Mouse (Mus musculus) liver, embryonic 14.5 days (tissue): Measurements from ENCODE around the gene Gm28043. TPM values are rescaled to one million over a fixed set of nuclear protein-coding genes. Genes with fewer than 3 reads are reported as not detected.

ENCODE experiments used
- ATAC-seq: fragments of 200-750 bp; cut with Nextera tagmentation; 2 replicates; pipeline ENCODE4 v1.8.0; 2017; ENCODE audit warnings: moderate number of reproducible peaks, mild to moderate bottlenecking, moderate library complexity; ENCODE audit not compliant: insufficient read depth
- DNase-seq, 3 experiments: peaks; one replicate each; pipeline ENCODE4 v3.0.0-alpha.2; 2012 to 2013; ENCODE audit warnings: low read depth in 3 of 3, low spot score in 3 of 3
- H3K27ac ChIP-seq: fragments of 300-500 bp; sonication (generic); 2 replicates; pipeline ENCODE4 v1.5.1; 2014; ENCODE audit warnings: moderate library complexity, mild to moderate bottlenecking, control low read depth, inconsistent platforms
- H3K27me3 ChIP-seq: fragments of 300-500 bp; sonication (generic); 2 replicates; pipeline ENCODE4 v1.6.1; 2014; ENCODE audit warnings: mild to moderate bottlenecking, low read length, moderate library complexity; ENCODE audit not compliant: control insufficient read depth, insufficient read depth
- H3K36me3 ChIP-seq: fragments of 300-500 bp; sonication (generic); replicated peaks from 2 replicates; pipeline ENCODE4 v1.6.1; 2014; ENCODE audit warnings: low read depth; ENCODE audit not compliant: control insufficient read depth, insufficient read depth
- H3K4me1 ChIP-seq, 2 experiments: fragments of 200-500 bp in 1 of 2; fragments of 300-500 bp in 1 of 2; sonication (generic) in 1 of 2; replicated peaks; 2 replicates each; pipeline ENCODE4 v1.6.1; 2012 to 2014; ENCODE audit warnings: antibody characterized with exemption in 1 of 2, inconsistent platforms in 1 of 2, low read length in 1 of 2; ENCODE audit not compliant: control insufficient read depth in 2 of 2, insufficient read depth in 2 of 2
- H3K4me2 ChIP-seq: fragments of 300-500 bp; sonication (generic); 2 replicates; pipeline ENCODE4 v1.6.1; 2014; ENCODE audit warnings: low read depth, mild to moderate bottlenecking, control low read depth, moderate library complexity
- H3K4me3 ChIP-seq, 2 experiments: fragments of 200-500 bp in 1 of 2; fragments of 300-500 bp in 1 of 2; sonication (generic) in 1 of 2; 2 replicates each; pipeline ENCODE4 v1.5.1; 2012 to 2014; ENCODE audit warnings: low read depth in 2 of 2, low read length in 2 of 2, mild to moderate bottlenecking in 2 of 2, control low read depth in 1 of 2, inconsistent platforms in 1 of 2, moderate library complexity in 1 of 2; ENCODE audit not compliant: insufficient read depth in 1 of 2
- H3K9ac ChIP-seq: fragments of 300-500 bp; sonication (generic); replicated peaks from 2 replicates; pipeline ENCODE4 v1.6.1; 2014; ENCODE audit warnings: mild to moderate bottlenecking, control low read depth, moderate library complexity
- H3K9me3 ChIP-seq: fragments of 300-500 bp; sonication (generic); 2 replicates; pipeline ENCODE4 v1.6.1; 2016; ENCODE audit warnings: low read length, mixed read lengths; ENCODE audit not compliant: control insufficient read depth
- CTCF ChIP-seq: IDR thresholded peaks from 2 replicates; pipeline ENCODE4 v1.5.1; 2016; ENCODE audit warnings: antibody characterized with exemption, low read depth, control low read depth
- EP300 ChIP-seq: IDR thresholded peaks from 2 replicates; pipeline ENCODE4 v1.6.1; 2016; ENCODE audit warnings: antibody characterized with exemption, low read depth
- WGBS: fragments of 180-500 bp; shearing (Covaris S2); extraction: QIAGEN DNeasy Blood & Tissue Kit; methylation state at CpG from one replicate; pipeline ENCODE4 v1.1.7; 2014; ENCODE audit not compliant: insufficient replicate concordance; 5-methylcytosine and 5-hydroxymethylcytosine counted together
- polyA plus RNA-seq, 2 experiments: library from polyadenylated mRNA; depleted of rRNA in 1 of 2; stranded (reverse) in 1 of 2; unstranded in 1 of 2; fragments of >200 nt; fragmentation: Nextera tagmentation in 1 of 2; extraction: Ambion mirVana in 1 of 2; gene quantifications; 2 replicates each; pipeline versions ENCODE4 v1.2.1 to v1.2.3; 2012 to 2014

Gm28043 gene
- polyA plus RNA-seq, 2 experiments: 0.38 to 1.4 TPM

- Histone ChIP-seq H3K9me3 (no peaks in the 10 kb centered on the region), H3K27ac (no peak overlapping the region), H3K9ac (no peak overlapping the region), H3K4me1 (peaks cover 0 to 4% of the 10 kb centered on the region in 2 experiments; a peak in 3 of 4 replicates), H3K4me3 (no peak overlapping the region), H3K4me2 (no peak overlapping the region), H3K36me3 (peaks cover 33% of the 10 kb centered on the region), H3K27me3 (no peaks in the 10 kb centered on the region)
- TF ChIP-seq EP300 (no peak), CTCF (peak; percentile 90)
- DNase-seq: no peak
- WGBS: 42% methylated on average over 3 of the region's 3 CpGs
- no peak for ATAC-seq
These were observed 90.1 kb downstream of the Gm28043 start for GRCm38 (mm10) chr17:29704781-29705180.

DNA sequence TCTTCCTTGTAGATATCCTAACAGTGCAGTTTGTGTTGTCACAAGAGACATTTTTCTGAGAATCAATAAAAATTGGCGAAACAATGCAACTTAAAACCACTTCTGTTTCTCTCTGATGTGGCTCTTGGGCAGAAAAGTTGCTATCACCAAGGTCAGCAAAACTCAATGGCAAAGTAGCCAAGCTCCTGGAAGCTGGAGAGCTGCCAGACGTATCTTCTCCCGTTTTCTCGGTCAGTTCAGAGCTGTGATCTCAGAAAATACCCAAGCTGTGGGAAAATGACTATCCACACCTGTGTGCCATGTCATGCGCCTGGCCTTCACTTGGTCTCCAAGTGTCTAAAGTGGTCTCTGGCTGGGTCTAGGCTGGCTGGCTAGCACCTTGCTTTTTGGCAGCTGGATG, 91.2 kb downstream of the Gm28043 start:
- peaks cover 25% of the 10 kb centered on the region for H3K36me3 ChIP-seq
- H3K4me1 ChIP-seq: peaks cover 0 to 4% of the 10 kb centered on the region in 2 experiments; a peak in 3 of 4 replicates
- DNase-seq (no peak), ATAC-seq (no peak)
- no peak overlapping the region for H3K9ac ChIP-seq
- H3K4me2 ChIP-seq: no peak overlapping the region
- no peak overlapping the region for H3K27ac ChIP-seq
- H3K4me3 ChIP-seq: no peak overlapping the region
- H3K27me3 ChIP-seq: no peaks in the 10 kb centered on the region
- 78% methylated on average over 5 of the region's 5 CpGs for WGBS
- H3K9me3 ChIP-seq: no peaks in the 10 kb centered on the region
- no peak for TF ChIP-seq CTCF
- TF ChIP-seq EP300: no peak

DNA sequence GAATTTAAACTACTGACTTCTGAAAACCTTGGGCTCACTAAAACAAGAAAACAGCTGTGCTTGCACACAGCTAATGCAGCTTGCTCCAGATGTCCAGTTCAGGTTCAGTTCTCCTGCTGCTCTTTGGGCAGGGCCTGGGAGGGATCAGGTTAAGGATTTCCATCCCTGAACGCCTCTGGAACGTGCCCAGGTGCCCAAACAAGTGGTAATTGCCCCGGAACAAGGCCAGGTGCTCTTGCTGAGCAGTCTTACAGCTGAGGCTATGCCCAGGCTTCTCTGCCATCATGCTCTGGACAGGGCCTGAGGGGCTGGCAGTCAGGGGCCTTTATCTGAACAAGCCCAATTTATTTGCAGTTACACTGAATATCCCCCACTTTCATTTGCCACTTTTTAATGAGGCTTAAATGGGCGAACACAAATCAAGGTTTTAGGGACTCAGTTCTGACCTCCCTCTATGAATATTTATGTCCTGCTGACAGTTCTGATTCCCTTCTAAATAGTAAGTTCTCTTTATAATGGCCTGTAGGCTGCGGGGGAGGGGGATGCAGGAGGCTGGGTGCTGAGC, 92.4 kb downstream of the Gm28043 start:
- Histone ChIP-seq H3K4me1 (peaks cover 0 to 4% of the 10 kb centered on the region in 2 experiments; a peak in 3 of 4 replicates), H3K36me3 (peaks cover 18% of the 10 kb centered on the region), H3K27me3 (no peaks in the 10 kb centered on the region), H3K4me2 (no peak overlapping the region), H3K27ac (no peak overlapping the region), H3K9me3 (no peaks in the 10 kb centered on the region), H3K4me3 (no peak overlapping the region), H3K9ac (no peak overlapping the region)
- WGBS: 80% methylated on average over 5 of the region's 5 CpGs
- ATAC-seq (no peak), DNase-seq (no peak)
- no peak for TF ChIP-seq CTCF
- TF ChIP-seq EP300: no peak

DNA sequence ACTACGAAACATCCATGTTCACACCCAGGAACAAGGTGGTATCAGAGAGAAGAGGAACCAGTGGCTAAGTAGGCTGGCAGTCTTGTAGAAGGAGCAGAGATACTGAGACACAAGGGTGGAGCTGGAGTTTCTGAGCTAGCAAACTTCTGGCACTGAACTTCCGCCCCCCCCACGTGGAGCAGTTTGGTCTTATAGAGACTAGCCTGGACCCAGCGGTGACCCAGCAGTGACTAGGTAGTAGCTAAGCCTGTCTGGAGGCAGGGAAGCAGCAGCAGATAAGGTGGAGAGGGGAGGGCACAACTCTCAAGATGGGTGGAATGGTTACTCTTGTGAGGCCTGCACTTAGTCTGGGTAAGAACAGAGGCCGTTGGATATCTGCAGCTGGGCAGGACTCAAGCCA, 94.1 kb downstream of the Gm28043 start:
- Histone ChIP-seq H3K9me3 (no peaks in the 10 kb centered on the region), H3K4me1 (peaks cover 0 to 4% of the 10 kb centered on the region in 2 experiments; a peak in 3 of 4 replicates), H3K9ac (no peak overlapping the region), H3K4me2 (no peak overlapping the region), H3K27me3 (no peaks in the 10 kb centered on the region), H3K27ac (no peak overlapping the region), H3K36me3 (peaks cover 2% of the 10 kb centered on the region), H3K4me3 (no peak overlapping the region)
- TF ChIP-seq EP300 (no peak), CTCF (no peak)
- WGBS: 41% methylated on average over 5 of the region's 5 CpGs
- ATAC-seq: peak; percentile 63; the same call in 1 of the 2 replicates
- no peak for DNase-seq

GRCm38 (mm10) chr17:29710562-29711044, 95.9 kb downstream of the Gm28043 start:
- Histone ChIP-seq H3K9me3 (no peaks in the 10 kb centered on the region), H3K4me2 (no peak overlapping the region), H3K9ac (no peak overlapping the region), H3K4me3 (no peak overlapping the region), H3K27me3 (no peaks in the 10 kb centered on the region), H3K27ac (no peak overlapping the region), H3K36me3 (no peaks in the 10 kb centered on the region), H3K4me1 (peaks cover 0 to 6% of the 10 kb centered on the region in 2 experiments; a peak in 3 of 4 replicates)
- DNase-seq (no peak), ATAC-seq (no peak)
- TF ChIP-seq CTCF (no peak), EP300 (no peak)
- 70% methylated on average over 11 of the region's 11 CpGs for WGBS
